Mouse (Mus musculus): ENCODE measurements around the gene Runx1. TPM values are rescaled to one million over a fixed set of nuclear protein-coding genes. Genes with fewer than 3 reads are reported as not detected.

Gene Runx1
- total RNA-seq, 2 experiments from 2014 or later = 1.8 to 1.9 TPM

DNA sequence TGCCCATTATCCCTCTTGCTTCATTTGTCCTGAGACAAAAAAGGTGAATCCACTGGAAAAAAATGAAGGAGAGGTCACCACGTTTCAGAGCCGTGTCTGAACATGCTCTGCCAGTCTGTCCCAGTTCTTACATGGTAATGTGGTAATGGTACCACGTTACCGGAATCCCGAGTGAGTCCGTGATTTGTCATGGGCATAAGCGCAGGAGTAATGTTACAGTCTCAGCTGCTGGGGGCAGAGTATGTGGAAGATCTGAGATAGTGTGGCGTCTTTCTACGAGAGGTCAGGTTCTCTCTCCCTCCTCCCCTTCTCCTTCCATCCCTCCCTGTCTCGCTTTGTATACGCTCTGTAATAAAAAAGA lies 216.3 kb downstream of the Runx1 start:
- DNase-seq = no peak

DNA sequence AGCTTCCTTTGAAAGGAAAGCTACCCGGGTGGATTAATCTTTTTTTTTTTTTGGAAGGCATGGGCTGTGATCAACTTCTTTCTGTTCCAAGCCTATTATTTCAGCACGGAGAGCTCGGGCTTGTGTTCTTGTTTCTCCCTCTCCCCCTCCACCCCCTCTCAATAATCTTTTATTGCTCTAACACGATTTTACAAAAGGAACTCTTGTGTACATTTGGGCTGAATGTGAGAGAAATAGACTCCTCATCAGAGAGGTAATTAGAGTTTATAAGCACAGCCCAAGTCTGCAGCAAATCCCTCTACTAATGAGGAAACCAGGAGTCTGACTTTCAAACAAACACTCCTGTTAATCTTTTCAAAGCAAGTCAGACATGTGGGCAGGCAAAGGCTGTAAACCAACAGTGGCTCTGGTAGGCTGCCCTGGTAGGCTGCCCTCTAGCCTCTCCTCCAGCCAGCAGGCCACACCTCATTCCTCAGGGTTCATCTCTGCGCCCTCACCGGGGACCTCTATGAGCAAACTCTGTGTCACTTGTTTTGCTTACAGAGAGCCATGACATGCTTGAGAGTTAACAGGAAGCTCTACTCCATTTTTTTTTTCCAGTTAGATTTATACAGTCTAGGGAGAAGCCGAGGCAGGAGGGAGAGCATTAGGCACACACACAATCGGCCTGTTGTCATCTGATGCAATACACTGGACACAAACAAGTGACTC lies 216.8 kb downstream of the Runx1 start:
- no peak for DNase-seq

DNA sequence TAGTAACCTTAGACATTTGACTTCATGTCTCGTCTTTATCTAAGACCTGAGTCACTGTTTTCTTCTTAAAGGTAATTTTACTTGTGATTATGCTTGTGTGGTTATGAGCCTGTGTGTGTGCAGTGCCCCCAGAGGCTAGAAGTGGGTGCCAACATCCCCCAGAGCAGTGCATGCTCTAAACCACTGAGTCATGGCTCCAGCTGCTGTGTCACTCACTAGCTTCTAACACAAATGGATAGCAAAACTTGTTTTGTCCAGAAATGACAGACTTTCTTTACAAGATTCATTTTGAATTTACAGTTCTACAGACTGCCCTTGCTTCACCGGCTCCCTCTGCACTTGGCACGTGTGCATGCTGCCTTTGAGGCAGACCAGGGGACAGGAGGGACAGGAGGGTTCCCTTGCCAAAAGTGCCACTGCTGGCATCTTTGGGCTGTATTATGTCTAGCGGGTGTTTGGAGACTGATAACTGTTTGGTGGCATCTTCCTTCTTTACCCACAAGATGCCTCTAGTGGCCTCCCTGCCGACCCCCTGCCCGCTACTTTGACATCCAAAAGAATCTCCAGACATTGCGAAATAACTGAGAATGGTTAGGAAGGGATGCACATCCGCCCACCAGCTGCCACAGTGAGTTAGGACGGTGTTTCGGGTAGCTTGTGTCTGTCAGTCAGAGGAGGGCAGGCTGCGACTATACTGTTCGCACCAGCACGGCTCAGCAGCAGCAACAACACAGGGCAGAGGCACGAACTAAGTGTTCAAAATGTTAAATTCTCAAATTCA lies 217.6 kb downstream of the Runx1 start:
- DNase-seq = no peak

DNA sequence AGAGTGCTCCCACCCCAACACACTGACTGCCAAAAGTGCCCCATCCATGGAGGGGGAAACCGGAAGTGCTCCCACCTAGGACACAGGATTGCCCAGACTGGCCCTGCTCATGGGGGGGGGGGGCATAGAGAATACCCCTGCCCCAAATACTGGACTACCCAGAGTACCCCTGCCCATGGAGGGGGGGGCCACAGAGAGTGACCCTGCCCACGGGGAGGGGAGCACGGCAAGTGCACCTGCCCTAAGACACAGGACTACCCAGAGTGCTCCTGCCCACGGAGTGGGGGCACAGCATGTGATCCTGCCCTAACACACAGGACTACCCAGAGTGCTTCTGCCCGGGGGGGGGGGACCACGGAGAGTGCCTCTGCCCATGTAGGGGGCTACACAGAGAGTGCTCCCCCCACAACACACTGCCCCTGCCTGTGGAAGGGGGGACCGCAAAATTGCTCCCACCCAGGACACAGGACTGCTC lies 219.4 kb downstream of the Runx1 start:
- no peak for DNase-seq

DNA sequence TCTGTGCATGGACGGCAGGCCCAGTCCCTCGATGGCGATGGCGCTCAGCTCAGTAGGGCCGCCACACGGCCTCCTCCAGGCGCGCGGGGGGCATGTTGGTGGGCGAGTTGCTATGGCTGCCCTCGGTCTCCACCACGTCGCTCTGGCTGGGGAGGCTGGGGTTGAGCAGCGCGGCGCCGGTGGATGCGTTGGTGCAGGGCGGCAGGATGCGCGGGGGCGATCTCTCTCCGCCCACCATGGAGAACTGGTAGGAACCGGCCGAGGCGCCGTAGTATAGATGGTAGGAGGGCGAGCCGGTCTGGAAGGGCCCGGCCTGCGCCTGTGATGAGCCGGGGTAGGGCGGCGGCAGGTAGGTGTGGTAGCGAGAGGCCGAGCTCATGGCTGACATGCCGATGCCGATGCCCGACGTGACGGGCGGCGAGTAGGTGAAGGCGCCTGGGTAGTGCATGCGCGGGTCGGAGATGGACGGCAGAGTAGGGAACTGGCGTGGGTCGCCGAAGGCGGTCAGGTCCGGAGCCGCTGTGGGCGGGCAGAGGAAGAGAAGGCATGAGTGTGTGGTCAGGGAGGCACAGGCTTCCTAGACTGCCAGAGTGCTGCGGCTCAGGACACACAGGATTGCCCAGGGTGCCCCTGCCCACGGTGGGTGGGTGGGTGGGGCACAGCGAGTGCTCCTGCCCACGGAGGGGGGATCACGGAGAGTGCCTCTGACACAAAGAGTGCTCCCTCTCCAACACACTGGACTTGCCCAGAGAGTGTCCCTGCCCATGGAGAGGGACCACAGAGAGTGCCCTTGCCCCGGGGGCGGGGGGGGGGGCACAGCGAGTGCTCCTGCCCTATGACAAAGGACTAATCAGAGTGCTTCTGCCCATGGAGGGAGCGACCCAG lies 220.1 kb downstream of the Runx1 start:
- no peak for DNase-seq

DNA sequence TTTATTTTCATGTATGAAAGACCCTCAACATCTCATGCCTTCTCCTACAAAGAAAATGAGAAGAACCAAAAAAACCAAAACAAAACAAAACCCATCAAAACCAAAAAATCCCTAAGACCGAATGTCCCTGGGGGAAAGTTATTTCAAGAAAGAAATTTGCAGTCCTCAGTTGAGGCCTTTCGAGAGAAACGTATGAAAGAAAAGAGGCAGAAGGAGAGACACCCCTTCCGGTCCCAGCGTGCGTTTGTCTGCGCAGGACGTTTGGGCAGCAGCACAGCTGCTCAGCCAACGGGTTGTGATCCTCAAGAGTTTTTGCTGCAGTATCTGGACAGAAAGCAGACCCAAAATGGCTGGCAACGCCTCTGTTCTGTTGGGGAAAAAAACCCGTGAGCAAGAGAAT lies 223.4 kb downstream of the Runx1 start:
- DNase-seq = no peak

DNA sequence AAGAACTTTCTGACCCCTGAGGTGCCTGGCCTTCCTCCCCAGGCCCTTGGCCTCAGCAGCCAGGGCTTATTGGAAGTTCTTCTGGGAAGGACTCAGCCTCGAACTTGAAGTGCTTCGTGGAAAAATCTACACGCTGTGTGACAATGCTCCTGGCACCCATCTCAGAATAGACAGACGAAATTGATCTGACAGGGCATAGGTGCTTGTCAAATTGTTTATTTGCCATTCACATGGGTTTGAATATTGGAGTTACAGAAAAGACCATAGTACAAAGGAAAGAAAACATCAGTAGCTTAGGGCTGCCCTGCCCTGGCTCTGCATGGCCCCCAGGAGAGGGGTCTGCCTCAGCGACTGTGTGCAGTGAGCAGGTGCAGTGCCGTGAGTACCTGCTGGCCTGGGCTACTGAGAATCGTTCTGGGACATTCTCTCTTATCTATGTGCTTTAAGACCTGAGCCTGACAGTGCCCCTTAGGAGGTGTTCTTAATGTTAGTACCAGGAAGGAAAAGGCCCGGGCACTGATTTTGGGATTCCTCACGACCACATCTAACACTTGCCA lies 224.6 kb downstream of the Runx1 start:
- no peak for DNase-seq

DNA sequence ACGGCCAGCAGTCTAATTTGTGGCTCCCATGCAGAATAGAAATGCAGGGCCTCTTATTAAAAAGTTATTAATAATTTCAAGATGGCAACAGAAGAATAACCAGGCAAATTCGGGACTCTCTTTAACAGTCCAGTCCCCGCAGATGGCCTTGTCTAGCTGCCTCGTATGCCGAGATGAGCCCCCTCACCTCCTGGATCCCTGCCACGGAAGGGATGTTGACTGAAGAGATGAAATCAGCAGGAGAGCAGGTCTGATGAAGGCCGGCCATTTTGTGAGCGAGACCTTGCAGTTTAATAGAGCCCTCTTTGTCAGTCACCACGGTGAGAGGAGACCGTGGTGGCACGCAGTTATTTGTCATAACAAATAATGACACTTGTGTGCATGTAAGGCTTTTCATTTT lies 226.5 kb downstream of the Runx1 start:
- DNase-seq = no peak

DNA sequence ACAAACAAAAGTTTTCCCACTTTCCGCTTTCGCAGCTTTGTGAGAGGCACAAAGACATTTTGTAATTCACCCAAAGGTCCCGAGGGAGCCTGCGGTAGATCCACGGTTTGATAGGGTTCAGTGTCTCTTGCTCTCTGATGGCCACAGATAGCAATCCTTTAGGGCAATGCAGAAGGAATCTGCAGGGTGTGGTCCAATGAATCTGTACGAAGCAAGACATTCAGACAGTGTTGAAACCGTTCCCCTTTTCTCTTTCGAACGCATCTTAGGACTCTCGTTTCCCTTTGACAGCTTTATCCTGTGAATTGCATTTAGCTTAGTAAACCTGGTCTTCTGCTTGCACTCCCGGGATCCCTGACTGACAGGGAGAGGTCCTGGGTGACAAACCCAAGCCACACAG lies 228.3 kb downstream of the Runx1 start:
- no peak for DNase-seq

DNA sequence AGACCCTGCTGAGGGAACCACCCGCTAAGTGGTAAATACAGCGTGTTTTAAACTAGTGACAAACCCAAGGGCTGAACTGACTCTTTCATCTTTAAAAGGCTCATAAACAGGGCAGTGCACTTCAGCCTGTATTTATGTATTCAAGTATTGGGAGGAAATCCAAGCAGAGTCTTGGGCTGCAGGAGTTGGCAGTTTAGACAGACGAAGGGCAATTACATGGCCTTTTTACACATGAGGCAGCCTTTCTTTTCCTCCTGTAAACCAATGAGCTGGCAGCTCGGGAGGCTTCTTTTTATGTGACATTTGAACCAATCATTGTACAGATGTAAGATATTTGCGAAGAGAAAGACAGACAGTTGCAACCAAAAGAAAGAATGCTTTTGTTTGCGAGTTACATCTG lies 233.7 kb downstream of the Runx1 start:
- no peak for DNase-seq

DNA sequence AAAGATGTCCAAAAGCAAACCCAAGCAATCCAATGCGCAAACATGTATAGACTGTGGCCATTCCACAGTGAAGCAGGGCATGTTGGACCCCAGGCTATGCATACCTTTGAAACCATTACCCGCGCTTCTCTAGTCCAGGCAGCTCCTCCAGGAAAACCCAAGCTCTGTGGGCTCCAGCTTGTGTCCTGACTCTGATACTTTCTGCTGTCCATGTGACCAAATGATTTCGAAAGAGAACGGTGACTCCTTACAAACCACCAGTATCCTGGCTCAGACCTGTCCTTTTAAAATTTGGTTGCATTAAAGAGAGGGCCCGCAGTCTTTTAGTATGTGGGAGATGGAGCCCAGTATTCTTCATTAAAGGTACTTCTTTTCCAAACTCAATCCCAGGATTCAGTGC lies 234.2 kb downstream of the Runx1 start:
- no peak for DNase-seq

DNA sequence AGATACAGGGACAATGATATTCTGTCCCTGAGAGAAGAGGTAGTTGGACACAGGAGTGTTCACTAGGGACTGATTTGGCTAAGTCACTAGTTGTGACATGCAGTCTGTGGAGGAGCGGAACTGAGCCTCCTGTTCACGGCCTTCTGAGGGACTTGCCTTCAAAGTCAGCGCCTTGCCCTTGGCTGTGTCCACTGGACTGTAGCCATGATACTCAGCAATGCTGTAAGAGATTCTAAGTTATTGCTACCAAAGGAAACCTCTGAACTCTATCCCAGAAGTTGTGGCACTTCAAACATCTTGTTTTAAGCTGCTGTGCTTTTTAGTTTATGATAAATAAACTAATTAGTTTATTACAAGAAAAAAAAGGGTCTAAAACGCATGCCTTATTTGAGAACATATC lies 238.1 kb downstream of the Runx1 start:
- DNase-seq = no peak

DNA sequence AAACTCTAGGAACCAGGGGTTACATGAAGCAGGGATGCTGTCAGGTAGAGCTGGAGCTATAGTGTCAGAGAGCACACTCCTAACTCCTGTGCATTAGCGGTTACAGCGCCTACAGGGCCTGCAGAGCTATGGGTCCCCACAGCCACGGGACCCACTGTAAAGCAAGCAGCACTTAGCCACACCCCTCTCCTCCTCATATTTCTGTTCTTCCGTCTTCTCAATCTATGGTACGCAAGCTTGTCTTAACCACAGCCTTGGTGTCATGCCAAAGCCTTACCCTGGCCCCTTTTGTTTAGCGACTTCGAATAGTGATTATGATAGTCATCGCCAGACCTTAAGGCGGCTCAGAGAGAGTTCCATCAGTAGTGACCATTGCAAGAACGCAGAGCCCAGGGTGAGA lies 244.2 kb downstream of the Runx1 start:
- DNase-seq = no peak

DNA sequence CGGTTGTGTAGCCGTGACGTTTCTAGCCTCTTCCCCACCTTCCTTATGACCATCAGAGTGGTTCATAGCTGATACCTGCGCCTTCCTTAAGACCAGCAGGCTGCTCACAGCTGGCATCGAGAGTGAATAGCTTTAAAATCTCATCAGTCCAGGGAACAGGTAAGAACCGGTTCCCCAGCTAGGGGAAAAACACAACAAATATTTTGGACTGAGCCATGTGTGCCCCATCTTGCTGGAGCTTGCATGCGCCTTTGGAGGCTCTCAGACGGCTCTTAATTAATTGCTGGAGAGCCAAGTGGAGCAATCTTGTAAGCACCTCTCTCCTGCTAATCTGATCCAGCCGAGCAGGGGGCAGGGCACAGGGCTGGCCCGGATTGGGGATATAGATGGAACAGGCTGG lies 245.0 kb downstream of the Runx1 start:
- DNase-seq = no peak

DNA sequence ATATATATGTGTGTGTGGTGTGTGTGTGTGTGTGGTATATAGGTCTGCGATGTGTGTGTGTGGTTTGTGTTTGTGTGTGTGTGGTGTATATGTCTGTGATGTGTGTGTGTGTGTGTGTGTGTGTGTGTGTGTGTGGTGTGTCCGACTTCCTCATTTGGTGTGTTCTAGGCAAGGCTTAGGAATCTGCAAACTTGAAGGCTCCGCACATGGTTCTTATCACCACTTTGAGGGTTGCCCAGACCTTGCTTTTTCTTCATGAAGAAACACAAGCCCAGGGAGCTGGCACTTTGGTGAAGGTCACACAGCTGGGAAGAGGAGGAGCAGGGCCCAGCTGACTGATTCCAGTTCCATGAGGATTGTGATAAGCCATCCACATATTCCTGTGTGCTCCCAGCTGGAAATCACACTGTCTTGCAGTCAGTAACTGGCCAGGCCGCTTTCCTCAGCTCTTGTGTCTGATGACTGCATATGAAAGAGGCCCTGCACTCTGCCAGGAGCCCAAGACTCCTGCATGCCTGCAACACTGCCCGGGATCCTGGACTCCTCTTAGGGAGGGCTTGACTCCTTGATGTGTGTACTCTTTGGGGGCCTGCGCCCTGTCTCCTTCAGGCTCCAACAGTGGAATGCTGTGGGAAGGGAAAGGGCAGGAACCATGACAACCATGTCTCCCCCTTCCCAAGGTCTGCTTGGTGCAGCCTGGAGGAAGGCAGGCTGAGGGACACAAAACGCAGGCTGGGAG lies 246.9 kb downstream of the Runx1 start:
- no peak for DNase-seq

DNA sequence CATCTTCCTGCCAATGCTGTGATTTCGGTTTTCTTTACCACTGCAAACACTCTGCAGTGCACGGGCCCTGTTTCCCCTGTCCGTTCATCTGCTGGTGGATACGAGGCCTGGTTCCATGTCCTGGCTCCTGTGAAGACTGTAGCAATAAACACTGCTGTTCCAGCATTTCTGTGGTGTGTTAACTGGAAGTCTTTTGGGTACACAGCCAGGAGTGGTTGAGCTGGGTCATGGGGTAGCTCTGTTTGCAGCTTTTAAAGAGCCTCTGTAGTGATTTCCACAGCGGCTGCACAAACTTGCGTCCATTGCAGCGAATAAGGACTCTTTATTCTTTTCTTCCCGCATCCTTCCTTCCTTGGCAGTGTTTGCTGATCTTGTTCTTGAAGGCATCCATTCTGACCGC lies 248.6 kb downstream of the Runx1 start:
- DNase-seq = no peak

DNA sequence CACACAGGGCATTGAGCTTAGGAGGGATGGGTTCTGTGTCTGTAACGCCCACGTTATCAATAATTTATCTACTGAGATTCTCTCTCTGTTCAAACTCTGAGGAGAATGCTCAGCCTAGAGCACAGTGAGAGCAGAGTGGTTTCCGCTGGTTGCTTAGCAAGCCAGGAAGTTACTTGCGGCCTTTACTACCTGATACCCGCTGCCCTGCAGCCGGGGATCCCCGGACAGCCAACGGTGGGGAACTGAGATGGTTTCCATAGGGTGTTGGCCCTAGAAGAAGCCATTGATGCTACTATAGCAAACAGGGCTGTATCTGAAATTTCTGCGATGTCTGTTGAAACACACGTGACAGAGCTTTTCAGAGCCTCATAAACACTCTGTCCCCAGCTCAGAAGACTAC lies 250.2 kb downstream of the Runx1 start:
- DNase-seq = no peak

DNA sequence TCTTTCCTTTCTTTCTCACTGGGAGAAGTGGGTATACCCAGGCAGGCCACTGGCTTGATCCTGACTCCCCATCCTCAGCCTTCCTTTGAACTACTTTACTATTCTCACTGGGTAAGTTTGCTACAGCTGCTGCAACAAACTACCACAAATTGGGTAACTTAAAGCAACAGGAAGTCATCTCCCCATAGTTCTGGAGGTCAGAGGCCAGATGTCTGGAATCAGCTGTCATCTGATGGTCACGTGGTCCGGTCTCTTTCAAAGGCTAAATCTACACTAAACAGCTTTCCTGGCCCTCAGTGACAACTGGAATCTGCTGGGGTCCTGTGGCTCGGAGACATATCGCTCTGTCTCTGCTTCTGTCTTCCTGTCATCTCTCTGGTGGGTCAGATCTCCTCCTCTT lies 252.8 kb downstream of the Runx1 start:
- no peak for DNase-seq

DNA sequence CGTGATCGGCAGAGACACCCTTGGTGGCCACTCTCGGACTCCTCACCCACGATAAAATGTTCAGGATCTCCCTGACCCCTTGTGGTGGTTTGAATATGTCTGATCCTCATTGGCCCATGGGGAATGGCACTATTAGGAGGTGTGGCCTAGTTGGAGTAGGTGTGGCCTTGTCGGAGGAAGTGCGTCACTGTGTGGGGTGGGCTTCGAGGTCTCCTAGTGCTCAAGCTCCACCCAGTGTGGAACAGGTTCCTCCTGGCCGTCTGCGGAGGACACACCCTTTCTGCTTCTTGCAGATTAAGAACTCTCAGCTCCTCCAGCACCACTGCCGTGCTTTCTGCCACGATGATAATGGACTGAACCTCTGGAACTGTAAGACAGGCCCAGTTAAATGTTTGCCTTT lies 254.7 kb downstream of the Runx1 start:
- DNase-seq = no peak

DNA sequence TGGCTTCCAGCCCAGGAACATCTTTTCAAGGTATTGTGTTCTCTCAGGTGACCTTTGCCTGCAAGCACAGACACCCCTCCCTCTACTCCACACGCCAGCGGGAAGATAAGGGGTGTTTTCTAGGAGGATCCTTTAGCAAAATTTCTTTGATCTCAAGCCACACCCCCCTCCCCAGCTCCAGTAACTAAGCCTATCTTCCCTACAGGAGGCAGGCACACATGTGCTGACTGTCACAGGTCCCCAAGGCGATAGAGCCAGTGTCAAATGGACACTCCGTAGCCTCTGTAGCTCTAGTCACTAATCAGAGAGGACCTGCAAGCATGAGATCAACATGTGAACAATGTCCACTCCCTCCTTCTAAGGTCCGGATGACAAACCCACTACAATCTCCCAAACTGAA lies 259.8 kb downstream of the Runx1 start:
- no peak for DNase-seq

DNA sequence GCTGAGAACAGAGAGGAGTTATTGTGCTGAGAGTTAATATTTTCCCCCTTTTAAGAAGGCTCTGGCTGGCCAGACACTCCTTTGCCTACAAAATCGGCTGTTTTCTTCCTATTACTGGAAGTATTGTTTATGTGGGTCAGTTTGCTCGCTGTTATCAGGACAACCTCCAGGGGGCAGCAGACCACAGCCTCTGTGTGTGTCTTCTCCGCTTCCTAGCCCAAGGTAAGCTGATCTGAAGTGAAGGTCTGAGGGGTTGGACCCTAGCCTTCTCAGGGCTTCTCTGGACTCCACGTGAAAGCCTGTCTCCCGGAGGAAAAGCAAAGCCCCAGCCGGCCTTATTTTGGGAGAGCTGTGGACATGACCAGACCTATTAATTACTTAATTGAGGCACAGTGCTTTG lies 260.2 kb downstream of the Runx1 start:
- DNase-seq = peak; percentile 88

DNA sequence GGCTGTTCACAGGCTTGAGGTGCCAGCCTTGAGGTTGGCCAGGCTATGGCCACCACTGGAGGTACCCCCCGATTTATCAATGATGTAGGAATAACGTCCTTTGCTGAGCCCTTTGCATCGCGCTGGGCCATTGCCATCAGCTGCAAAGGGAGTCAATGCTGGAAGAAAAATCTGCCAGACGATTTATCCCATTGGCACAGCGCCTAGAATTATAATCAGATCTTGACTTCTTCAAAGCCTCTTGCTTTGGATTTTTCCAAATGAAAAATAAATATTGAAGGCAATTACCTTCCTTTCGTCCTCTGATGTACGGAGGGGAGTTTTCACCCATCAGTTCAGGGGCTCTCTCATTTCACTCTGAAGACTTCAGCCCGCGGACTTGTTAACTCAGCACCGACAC lies 260.7 kb downstream of the Runx1 start:
- DNase-seq = no peak
